Mouse (Mus musculus): ENCODE measurements around the gene Msh4. TPM values are rescaled to one million over a fixed set of nuclear protein-coding genes. Genes with fewer than 3 reads are reported as not detected.

Msh4 gene
- polyA plus RNA-seq, 1 experiment from 2014 or later, result 0.04 TPM

GRCm38 (mm10) chr3:153943003-153943640 lies 37.2 kb upstream of the Msh4 start:
- DNase-seq (ENCODE audit: low spot score), result no peak
- H3K4me1 ChIP-seq (replicated peaks; ENCODE audit: control insufficient read depth, insufficient read depth), result no peaks in the 10 kb centered on the region
- H3K4me3 ChIP-seq (ENCODE audit: low read depth, low read length), result peak overlapping the region; percentile 74
- H3K9ac ChIP-seq (ENCODE audit: low read length), result no peak overlapping the region
- H3K27me3 ChIP-seq (ENCODE audit: control insufficient read depth, insufficient read depth, low read length), result no peaks in the 10 kb centered on the region
- 14% methylated on average over 12 of the region's 12 CpGs for WGBS
- peak overlapping the region; percentile 93 for H3K27ac ChIP-seq (replicated peaks)
- no peak for TF ChIP-seq CTCF (IDR thresholded peaks at IDR 0.05; ENCODE audit: low read depth)
- TF ChIP-seq EP300 (optimal IDR thresholded peaks at IDR 0.05), result no peak
- peak overlapping the region; percentile 70 for H3K4me2 ChIP-seq (replicated peaks; ENCODE audit: low read depth)
- H3K36me3 ChIP-seq (ENCODE audit: control insufficient read depth, insufficient read depth, low read length), result peaks cover 4% of the 10 kb centered on the region; the same call in 1 of the 2 replicates
- no peaks in the 10 kb centered on the region for H3K9me3 ChIP-seq (ENCODE audit: control insufficient read depth, low read length)
- no peak for ATAC-seq (ENCODE audit: low FRiP score, low TSS enrichment)

- DNase-seq (ENCODE audit: low spot score), result no peak
- TF ChIP-seq CTCF (IDR thresholded peaks at IDR 0.05; ENCODE audit: low read depth) (no peak), EP300 (optimal IDR thresholded peaks at IDR 0.05) (no peak)
- H3K4me3 ChIP-seq (ENCODE audit: low read depth, low read length), result no peak overlapping the region
- H3K4me2 ChIP-seq (replicated peaks; ENCODE audit: low read depth), result no peak overlapping the region
- H3K4me1 ChIP-seq (replicated peaks; ENCODE audit: control insufficient read depth, insufficient read depth), result no peaks in the 10 kb centered on the region
- ATAC-seq (ENCODE audit: low FRiP score, low TSS enrichment), result no peak
- peaks cover 8% of the 10 kb centered on the region; the same call in 1 of the 2 replicates for H3K36me3 ChIP-seq (ENCODE audit: control insufficient read depth, insufficient read depth, low read length)
- no peaks in the 10 kb centered on the region for H3K9me3 ChIP-seq (ENCODE audit: control insufficient read depth, low read length)
- WGBS, result 94% methylated on average over 13 of the region's 13 CpGs
- no peaks in the 10 kb centered on the region for H3K27me3 ChIP-seq (ENCODE audit: control insufficient read depth, insufficient read depth, low read length)
- no peak overlapping the region for H3K27ac ChIP-seq (replicated peaks)
- H3K9ac ChIP-seq (ENCODE audit: low read length), result no peak overlapping the region
Observed at GRCm38 (mm10) chr3:153941613-153942012, 35.7 kb upstream of the Msh4 start.

- TF ChIP-seq EP300 (optimal IDR thresholded peaks at IDR 0.05) (no peak), CTCF (IDR thresholded peaks at IDR 0.05; ENCODE audit: low read depth) (no peak)
- no peak overlapping the region for H3K9ac ChIP-seq (ENCODE audit: low read length)
- H3K4me3 ChIP-seq (ENCODE audit: low read depth, low read length), result no peak overlapping the region
- H3K27me3 ChIP-seq (ENCODE audit: control insufficient read depth, insufficient read depth, low read length), result no peaks in the 10 kb centered on the region
- ATAC-seq (ENCODE audit: low FRiP score, low TSS enrichment) (no peak), DNase-seq (ENCODE audit: low spot score) (no peak)
- no peak overlapping the region for H3K27ac ChIP-seq (replicated peaks)
- peaks cover 8% of the 10 kb centered on the region; the same call in 1 of the 2 replicates for H3K36me3 ChIP-seq (ENCODE audit: control insufficient read depth, insufficient read depth, low read length)
- H3K4me1 ChIP-seq (replicated peaks; ENCODE audit: control insufficient read depth, insufficient read depth), result no peaks in the 10 kb centered on the region
- no peak overlapping the region for H3K4me2 ChIP-seq (replicated peaks; ENCODE audit: low read depth)
- WGBS, result 87% methylated on average over 9 of the region's 9 CpGs
- no peaks in the 10 kb centered on the region for H3K9me3 ChIP-seq (ENCODE audit: control insufficient read depth, low read length)
Observed at GRCm38 (mm10) chr3:153940486-153940885, 34.5 kb upstream of the Msh4 start.

- no peak for TF ChIP-seq EP300 (optimal IDR thresholded peaks at IDR 0.05)
- no peak for TF ChIP-seq CTCF (IDR thresholded peaks at IDR 0.05; ENCODE audit: low read depth)
- H3K4me1 ChIP-seq (replicated peaks; ENCODE audit: control insufficient read depth, insufficient read depth), result no peaks in the 10 kb centered on the region
- H3K9me3 ChIP-seq (ENCODE audit: control insufficient read depth, low read length), result no peaks in the 10 kb centered on the region
- H3K36me3 ChIP-seq (ENCODE audit: control insufficient read depth, insufficient read depth, low read length), result peaks cover 10% of the 10 kb centered on the region; the same call in 1 of the 2 replicates
- H3K4me3 ChIP-seq (ENCODE audit: low read depth, low read length), result no peak overlapping the region
- DNase-seq (ENCODE audit: low spot score), result no peak
- no peak overlapping the region for H3K9ac ChIP-seq (ENCODE audit: low read length)
- WGBS, result 85% methylated on average over 8 of the region's 8 CpGs
- H3K27ac ChIP-seq (replicated peaks), result no peak overlapping the region
- no peak for ATAC-seq (ENCODE audit: low FRiP score, low TSS enrichment)
- no peaks in the 10 kb centered on the region for H3K27me3 ChIP-seq (ENCODE audit: control insufficient read depth, insufficient read depth, low read length)
- no peak overlapping the region for H3K4me2 ChIP-seq (replicated peaks; ENCODE audit: low read depth)
Observed at GRCm38 (mm10) chr3:153940021-153940420, 34.1 kb upstream of the Msh4 start.

GRCm38 (mm10) chr3:153937116-153937810 lies 31.3 kb upstream of the Msh4 start:
- ATAC-seq (ENCODE audit: low FRiP score, low TSS enrichment) (no peak), DNase-seq (ENCODE audit: low spot score) (no peak)
- TF ChIP-seq CTCF (IDR thresholded peaks at IDR 0.05; ENCODE audit: low read depth) (no peak), EP300 (optimal IDR thresholded peaks at IDR 0.05) (no peak)
- Histone ChIP-seq H3K4me3 (ENCODE audit: low read depth, low read length) (no peak overlapping the region), H3K36me3 (ENCODE audit: control insufficient read depth, insufficient read depth, low read length) (peaks cover 27% of the 10 kb centered on the region), H3K9ac (ENCODE audit: low read length) (no peak overlapping the region), H3K9me3 (ENCODE audit: control insufficient read depth, low read length) (no peaks in the 10 kb centered on the region), H3K4me1 (replicated peaks; ENCODE audit: control insufficient read depth, insufficient read depth) (no peaks in the 10 kb centered on the region), H3K4me2 (replicated peaks; ENCODE audit: low read depth) (no peak overlapping the region), H3K27me3 (ENCODE audit: control insufficient read depth, insufficient read depth, low read length) (no peaks in the 10 kb centered on the region), H3K27ac (replicated peaks) (no peak overlapping the region)
- WGBS, result 87% methylated on average over 17 of the region's 17 CpGs

GRCm38 (mm10) chr3:153935878-153936277 lies 29.9 kb upstream of the Msh4 start:
- peaks cover 25% of the 10 kb centered on the region for H3K36me3 ChIP-seq (ENCODE audit: control insufficient read depth, insufficient read depth, low read length)
- no peaks in the 10 kb centered on the region for H3K4me1 ChIP-seq (replicated peaks; ENCODE audit: control insufficient read depth, insufficient read depth)
- DNase-seq (ENCODE audit: low spot score), result no peak
- H3K4me3 ChIP-seq (ENCODE audit: low read depth, low read length), result no peak overlapping the region
- no peak overlapping the region for H3K9ac ChIP-seq (ENCODE audit: low read length)
- 0 out of 2 replicates have a peak, but pooled peaks have one; percentile 17 for ATAC-seq (ENCODE audit: low FRiP score, low TSS enrichment)
- TF ChIP-seq EP300 (optimal IDR thresholded peaks at IDR 0.05), result no peak
- no peak for TF ChIP-seq CTCF (IDR thresholded peaks at IDR 0.05; ENCODE audit: low read depth)
- H3K27me3 ChIP-seq (ENCODE audit: control insufficient read depth, insufficient read depth, low read length), result no peaks in the 10 kb centered on the region
- H3K27ac ChIP-seq (replicated peaks), result no peak overlapping the region
- WGBS, result 67% methylated on average over 9 of the region's 9 CpGs
- no peak overlapping the region for H3K4me2 ChIP-seq (replicated peaks; ENCODE audit: low read depth)
- no peaks in the 10 kb centered on the region for H3K9me3 ChIP-seq (ENCODE audit: control insufficient read depth, low read length)

Measured in stomach, postnatal 0 days (tissue).